Mouse (Mus musculus) kidney, embryonic 15.5 days (tissue): ENCODE data around the gene Hspa1l. TPM values are rescaled to one million over a fixed set of nuclear protein-coding genes. Genes with fewer than 3 reads are reported as not detected.
"Not testable (repeated sequence)": the region's sequence is repeated elsewhere in the genome, so short reads cannot be mapped to it uniquely, and the experiment has no call there.

Experiments
- ATAC-seq: fragments of 200-750 bp; cut with Nextera tagmentation; replicated peaks from 2 replicates; pipeline ENCODE4 v1.8.0; 2017; ENCODE audit warnings: moderate TSS enrichment; ENCODE audit not compliant: low FRiP score
- H3K27ac ChIP-seq: fragments of 300-500 bp; sonication (generic); 2 replicates; pipeline ENCODE4 v1.5.1; 2015; ENCODE audit warnings: mild to moderate bottlenecking, inconsistent platforms
- H3K27me3 ChIP-seq: fragments of 300-500 bp; sonication (generic); 2 replicates; pipeline ENCODE4 v1.6.1; 2015; ENCODE audit warnings: inconsistent platforms
- H3K36me3 ChIP-seq: fragments of 300-500 bp; sonication (generic); 2 replicates; pipeline ENCODE4 v1.6.1; 2015; ENCODE audit warnings: inconsistent platforms
- H3K4me1 ChIP-seq: fragments of 300-500 bp; sonication (generic); 2 replicates; pipeline ENCODE4 v1.6.1; 2015; ENCODE audit warnings: inconsistent platforms
- H3K4me2 ChIP-seq: fragments of 300-500 bp; sonication (generic); 2 replicates; pipeline ENCODE4 v1.6.1; 2015; ENCODE audit warnings: moderate library complexity, mild to moderate bottlenecking, inconsistent platforms
- H3K4me3 ChIP-seq: fragments of 300-500 bp; sonication (generic); replicated peaks from 2 replicates; pipeline ENCODE4 v1.5.1; 2015; ENCODE audit warnings: mild to moderate bottlenecking, inconsistent platforms
- H3K9ac ChIP-seq: fragments of 300-500 bp; sonication (generic); 2 replicates; pipeline ENCODE4 v1.6.1; 2015; ENCODE audit warnings: mild to moderate bottlenecking, inconsistent platforms
- H3K9me3 ChIP-seq: fragments of 300-500 bp; sonication (generic); replicated peaks from 2 replicates; pipeline ENCODE4 v1.6.1; 2016; ENCODE audit warnings: inconsistent platforms
- WGBS: fragments of 180-500 bp; shearing (Covaris S2); methylation state at CpG from one replicate; pipeline ENCODE4 v1.1.7; 2015; ENCODE audit warnings: mixed read lengths; 5-methylcytosine and 5-hydroxymethylcytosine counted together
- polyA plus RNA-seq: library from polyadenylated mRNA; unstranded; fragments of >200 nt; fragmentation: Nextera tagmentation; extraction: Ambion mirVana; gene quantifications from 2 replicates; pipeline ENCODE4 v1.2.1, GENCODE M21; 2015

Hspa1l gene
- polyA plus RNA-seq, 1 experiment from 2014 or later, result 1.6 TPM

DNA sequence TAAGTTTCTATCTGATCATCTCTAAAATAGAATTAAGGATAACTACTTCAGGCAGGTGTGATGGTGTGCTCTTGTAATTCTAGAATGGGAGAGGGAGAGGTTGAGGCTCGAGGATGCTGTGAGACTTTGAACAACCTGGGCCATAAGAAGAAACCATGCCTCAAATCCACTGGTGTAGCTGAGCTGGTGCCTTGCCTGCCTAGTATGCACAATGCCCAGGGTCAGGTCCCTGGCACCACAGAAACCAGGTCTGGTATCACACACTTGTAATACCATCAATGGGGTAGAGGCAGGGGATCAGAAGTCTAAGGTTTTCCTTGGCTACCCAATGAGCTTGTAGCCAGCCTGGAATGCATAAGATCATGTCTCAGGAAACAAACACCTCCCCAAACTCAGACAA lies 9.7 kb upstream of the Hspa1l start:
- H3K27me3 ChIP-seq, result peaks cover 6% of the 10 kb centered on the region; the same call in 1 of the 2 replicates
- no peaks in the 10 kb centered on the region for H3K36me3 ChIP-seq
- no peak overlapping the region for H3K9ac ChIP-seq
- WGBS, result 62% methylated on average over 1 of the region's 1 CpGs
- no peak overlapping the region for H3K4me3 ChIP-seq
- peaks cover 34% of the 10 kb centered on the region for H3K4me1 ChIP-seq
- no peak for ATAC-seq
- no peak overlapping the region for H3K27ac ChIP-seq
- H3K9me3 ChIP-seq, result no peaks in the 10 kb centered on the region
- H3K4me2 ChIP-seq, result no peak overlapping the region

GRCm38 (mm10) chr17:34964640-34965049 lies 7.9 kb upstream of the Hspa1l start:
- ATAC-seq, result no peak
- Histone ChIP-seq H3K9ac (no peak overlapping the region), H3K27ac (peak overlapping the region; percentile 64; the same call in 1 of the 2 replicates)

DNA sequence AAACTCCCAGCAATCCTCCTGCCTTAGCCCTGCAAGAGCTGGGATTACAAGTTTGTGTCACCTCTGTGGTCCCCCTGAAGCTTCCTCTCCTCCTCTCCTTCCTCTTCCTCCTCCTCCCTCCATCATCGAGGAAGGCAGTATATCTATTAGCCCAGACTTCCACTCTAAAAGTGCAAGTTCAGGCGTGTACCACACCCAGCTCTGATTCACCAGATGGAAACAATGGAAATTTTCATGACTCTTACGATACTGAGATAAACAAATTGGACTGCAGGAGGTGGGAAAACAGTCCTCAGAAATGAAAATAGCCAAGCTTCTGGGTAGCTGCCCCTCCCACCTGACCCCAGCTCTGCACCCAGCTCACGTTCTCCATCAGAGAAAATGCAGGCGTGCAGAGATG lies 6.9 kb upstream of the Hspa1l start:
- H3K36me3 ChIP-seq, result no peaks in the 10 kb centered on the region
- 69% methylated on average over 5 of the region's 5 CpGs for WGBS
- ATAC-seq, result no peak
- peaks cover 22% of the 10 kb centered on the region for H3K4me1 ChIP-seq
- H3K9me3 ChIP-seq, result no peaks in the 10 kb centered on the region
- H3K9ac ChIP-seq, result no peak overlapping the region
- H3K4me2 ChIP-seq, result no peak overlapping the region
- H3K4me3 ChIP-seq, result no peak overlapping the region
- H3K27me3 ChIP-seq, result peaks cover 27% of the 10 kb centered on the region
- H3K27ac ChIP-seq, result 0 out of 2 replicates have a peak overlapping the region, but pooled peaks have one; percentile 64

More at GRCm38 (mm10) chr17:34964640-34965049, 7.9 kb upstream of the Hspa1l start:
- H3K4me2 ChIP-seq, result no peak overlapping the region
- no peak overlapping the region for H3K4me3 ChIP-seq
- no peaks in the 10 kb centered on the region for H3K36me3 ChIP-seq
- WGBS, result 43% methylated on average over 1 of the region's 1 CpGs
- peaks cover 24% of the 10 kb centered on the region for H3K27me3 ChIP-seq
- H3K4me1 ChIP-seq, result peaks cover 32% of the 10 kb centered on the region
- H3K9me3 ChIP-seq, result no peaks in the 10 kb centered on the region

DNA sequence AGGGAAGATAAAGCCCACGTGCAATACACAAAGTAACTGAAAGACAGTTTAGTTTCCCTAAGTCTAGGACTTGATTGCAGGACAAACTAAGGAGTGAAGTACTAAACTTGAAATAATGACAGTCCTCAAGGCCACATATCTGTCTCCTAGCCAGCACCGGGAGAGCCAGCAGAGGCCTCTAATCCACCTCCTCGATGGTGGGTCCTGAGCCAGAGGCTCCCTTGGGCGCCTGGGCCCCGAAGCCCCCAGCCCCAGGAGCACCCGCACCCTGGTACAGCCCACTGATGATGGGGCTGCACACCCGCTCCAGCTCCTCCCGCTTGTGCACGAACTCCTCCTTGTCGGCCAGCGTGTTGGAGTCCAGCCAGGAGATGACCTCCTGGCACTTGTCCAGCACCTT lies 2.7 kb upstream of the Hspa1l start, which contains the start of gene Gm20481:
Gene Gm20481 (plus strand): TSS at position 91 of the 400 bp plus-strand sequence.
- peaks cover 14% of the 10 kb centered on the region for H3K4me1 ChIP-seq
- H3K9me3 ChIP-seq, H3K9ac ChIP-seq, H3K27ac ChIP-seq, H3K4me3 ChIP-seq, H3K36me3 ChIP-seq, ATAC-seq, H3K4me2 ChIP-seq: not testable (repeated sequence)
- H3K27me3 ChIP-seq, result peaks cover 27% of the 10 kb centered on the region
- 66% methylated on average over 8 of the region's 11 CpGs for WGBS

- ATAC-seq, result not testable (repeated sequence)
These were observed 1.7 kb upstream of the Hspa1l start for GRCm38 (mm10) chr17:34970850-34971249.

GRCm38 (mm10) chr17:34971694-34972068 lies 822 bp upstream of the Hspa1l start:
- H3K27me3 ChIP-seq, result peaks cover 27% of the 10 kb centered on the region
- not testable (repeated sequence) for H3K4me1 ChIP-seq, H3K27ac ChIP-seq, H3K9ac ChIP-seq, H3K36me3 ChIP-seq, H3K9me3 ChIP-seq
- peak; percentile 57 for ATAC-seq
- peak overlapping the region; percentile 75 for H3K4me2 ChIP-seq
- peak overlapping the region; percentile 43 for H3K4me3 ChIP-seq
- WGBS, result 0% methylated on average over 28 of the region's 43 CpGs

More at GRCm38 (mm10) chr17:34970850-34971249, 1.7 kb upstream of the Hspa1l start:
- not testable (repeated sequence) for H3K9ac ChIP-seq, H3K4me3 ChIP-seq, H3K9me3 ChIP-seq, H3K27ac ChIP-seq, H3K36me3 ChIP-seq, H3K4me1 ChIP-seq, H3K4me2 ChIP-seq
- 37% methylated on average over 20 of the region's 37 CpGs for WGBS
- peaks cover 27% of the 10 kb centered on the region for H3K27me3 ChIP-seq

DNA sequence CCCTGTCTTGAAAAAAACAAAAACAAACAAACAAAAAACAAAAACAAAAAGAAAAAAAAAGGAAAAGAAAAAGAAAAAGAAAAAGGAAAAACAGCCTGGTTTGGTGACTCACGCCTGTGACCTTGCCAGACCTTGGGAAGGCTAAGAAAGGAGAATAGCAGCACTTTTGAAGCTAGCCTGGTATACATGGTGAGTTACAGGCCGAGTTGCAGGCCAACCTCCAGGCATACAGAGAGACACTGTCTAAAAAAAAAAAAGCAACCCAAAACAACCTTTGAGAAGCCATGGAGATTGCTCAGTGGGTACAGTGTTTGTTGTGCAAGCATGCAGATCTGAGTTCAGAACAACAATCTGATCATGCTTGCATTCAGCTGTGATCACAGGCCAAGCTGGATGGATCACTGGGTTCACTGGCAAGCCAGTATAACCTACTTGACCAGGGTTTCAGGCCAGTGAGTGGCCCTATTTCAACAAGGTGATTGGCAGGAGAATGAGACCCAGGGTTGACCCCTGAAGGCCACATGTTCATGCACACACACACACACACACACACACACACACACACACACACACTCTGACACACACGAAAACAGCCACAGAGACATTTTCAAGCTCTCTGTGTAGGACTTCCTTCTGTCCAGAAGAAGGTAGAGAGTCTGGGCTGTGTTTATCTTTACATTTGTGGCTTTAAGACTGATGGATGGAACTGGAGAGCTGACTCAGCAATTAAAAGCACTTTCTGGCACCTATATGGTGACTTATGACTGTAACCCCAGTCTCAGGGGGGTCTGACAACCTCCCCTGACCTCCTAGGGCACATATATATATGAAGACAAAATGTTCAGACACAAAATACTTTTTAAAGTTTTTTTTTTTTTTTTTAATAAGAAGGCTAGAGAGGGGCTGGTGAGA lies 3.3 kb downstream of the Hspa1l start:
- H3K4me1 ChIP-seq, result peaks cover 14% of the 10 kb centered on the region
- no peak overlapping the region for H3K27ac ChIP-seq
- H3K4me3 ChIP-seq, result no peak overlapping the region
- H3K36me3 ChIP-seq, result 0 out of 2 replicates have a peak, but pooled peaks cover 4% of the 10 kb centered on the region
- no peak overlapping the region for H3K9ac ChIP-seq
- no peak overlapping the region for H3K4me2 ChIP-seq
- no peak for ATAC-seq
- H3K9me3 ChIP-seq, result no peaks in the 10 kb centered on the region
- H3K27me3 ChIP-seq, result no peaks in the 10 kb centered on the region
- WGBS, result 80% methylated on average over 3 of the region's 3 CpGs

DNA sequence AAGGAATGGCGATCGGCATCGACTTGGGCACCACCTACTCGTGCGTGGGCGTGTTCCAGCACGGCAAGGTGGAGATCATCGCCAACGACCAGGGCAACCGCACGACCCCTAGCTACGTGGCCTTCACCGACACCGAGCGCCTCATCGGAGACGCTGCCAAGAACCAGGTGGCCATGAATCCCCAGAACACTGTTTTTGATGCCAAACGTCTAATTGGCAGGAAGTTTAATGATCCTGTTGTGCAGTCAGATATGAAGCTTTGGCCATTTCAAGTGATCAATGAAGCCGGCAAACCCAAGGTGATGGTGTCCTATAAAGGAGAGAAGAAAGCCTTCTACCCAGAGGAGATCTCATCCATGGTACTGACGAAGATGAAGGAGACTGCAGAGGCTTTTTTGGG lies 4.5 kb downstream of the Hspa1l start:
- Histone ChIP-seq H3K4me3 (no peak overlapping the region), H3K9me3 (no peaks in the 10 kb centered on the region), H3K27me3 (no peaks in the 10 kb centered on the region), H3K36me3 (0 out of 2 replicates have a peak, but pooled peaks cover 4% of the 10 kb centered on the region), H3K4me2 (no peak overlapping the region), H3K27ac (no peak overlapping the region), H3K4me1 (peaks cover 18% of the 10 kb centered on the region), H3K9ac (no peak overlapping the region)
- WGBS, result 93% methylated on average over 20 of the region's 20 CpGs
- no peak for ATAC-seq

- 87% methylated on average over 27 of the region's 27 CpGs for WGBS
- 0 out of 2 replicates have a peak, but pooled peaks cover 4% of the 10 kb centered on the region for H3K36me3 ChIP-seq
- H3K27ac ChIP-seq, result no peak overlapping the region
- H3K4me3 ChIP-seq, result no peak overlapping the region
- no peak overlapping the region for H3K4me2 ChIP-seq
- no peak overlapping the region for H3K9ac ChIP-seq
- ATAC-seq, result no peak
- H3K4me1 ChIP-seq, result peaks cover 22% of the 10 kb centered on the region
- no peaks in the 10 kb centered on the region for H3K9me3 ChIP-seq
- H3K27me3 ChIP-seq, result no peaks in the 10 kb centered on the region
These were observed 5.7 kb downstream of the Hspa1l start for GRCm38 (mm10) chr17:34978239-34978638.

- ATAC-seq, result no peak
- no peak overlapping the region for H3K9ac ChIP-seq
- no peak overlapping the region for H3K4me3 ChIP-seq
- H3K27ac ChIP-seq, result no peak overlapping the region
- 89% methylated on average over 4 of the region's 4 CpGs for WGBS
- 0 out of 2 replicates have a peak, but pooled peaks cover 6% of the 10 kb centered on the region for H3K36me3 ChIP-seq
- H3K9me3 ChIP-seq, result no peaks in the 10 kb centered on the region
- H3K4me2 ChIP-seq, result no peak overlapping the region
- no peaks in the 10 kb centered on the region for H3K27me3 ChIP-seq
- H3K4me1 ChIP-seq, result peaks cover 28% of the 10 kb centered on the region
These were observed 7.1 kb downstream of the Hspa1l start for GRCm38 (mm10) chr17:34979631-34980030.

DNA sequence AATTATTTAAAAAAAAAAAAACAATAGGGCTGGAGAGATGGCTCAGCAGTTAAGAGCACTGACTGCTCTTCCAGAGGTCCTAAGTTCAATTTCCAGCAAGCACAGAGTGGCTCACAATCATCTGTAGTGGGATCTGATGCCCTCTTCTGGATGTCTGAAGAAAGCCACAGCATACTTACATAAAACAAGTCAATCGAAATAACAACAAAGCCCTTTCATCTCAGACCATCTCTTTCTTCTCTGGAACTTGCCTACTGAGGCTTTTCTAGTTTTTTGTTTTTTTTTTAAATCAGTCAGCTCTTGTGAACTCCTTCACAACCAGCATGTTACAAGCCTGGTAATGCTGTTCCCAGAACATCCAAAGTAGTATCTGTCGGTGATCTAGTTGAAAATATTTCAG lies 8.2 kb downstream of the Hspa1l start:
- H3K4me2 ChIP-seq, result peak overlapping the region; percentile 84
- peak overlapping the region; percentile 100 for H3K27ac ChIP-seq
- ATAC-seq, result no peak
- H3K36me3 ChIP-seq, result peaks cover 17% of the 10 kb centered on the region
- H3K4me3 ChIP-seq, result peak overlapping the region; percentile 93
- H3K27me3 ChIP-seq, result no peaks in the 10 kb centered on the region
- peaks cover 34% of the 10 kb centered on the region for H3K4me1 ChIP-seq
- WGBS, result 20% methylated on average over 2 of the region's 2 CpGs
- H3K9ac ChIP-seq, result peak overlapping the region; percentile 96
- no peaks in the 10 kb centered on the region for H3K9me3 ChIP-seq

- peaks cover 28% of the 10 kb centered on the region for H3K36me3 ChIP-seq
- peak; percentile 92 for ATAC-seq
- H3K9me3 ChIP-seq, result no peaks in the 10 kb centered on the region
- H3K4me1 ChIP-seq, result peaks cover 34% of the 10 kb centered on the region
- H3K4me3 ChIP-seq, result peak within 1 kb of the TSS; percentile 93
- no peaks in the 10 kb centered on the region for H3K27me3 ChIP-seq
- peak within 1 kb of the TSS; percentile 84 for H3K4me2 ChIP-seq
- H3K27ac ChIP-seq, result peak within 1 kb of the TSS; percentile 100
- peak within 1 kb of the TSS; percentile 96 for H3K9ac ChIP-seq
- under 1% methylated on average over 58 of the region's 58 CpGs for WGBS
These were observed 9.2 kb downstream of the Hspa1l start, which contains the start of gene Lsm2 for GRCm38 (mm10) chr17:34981690-34982180. TSS of gene Lsm2 (plus strand) at chr17:34981862.
